Mouse (Mus musculus) small intestine, adult 2 months (tissue): ENCODE measurements around the gene Med20. TPM values are rescaled to one million over a fixed set of nuclear protein-coding genes. Genes with fewer than 3 reads are reported as not detected.

ENCODE experiments used
- H3K27ac ChIP-seq: fragments of 200-500 bp; 2 replicates; pipeline ENCODE4 v1.5.1; 2012; ENCODE audit warnings: low read depth, low read length, control low read depth, inconsistent platforms; ENCODE audit not compliant: insufficient read depth
- H3K27me3 ChIP-seq: fragments of 200-500 bp; 2 replicates; pipeline ENCODE4 v1.6.1; 2012; ENCODE audit warnings: mild to moderate bottlenecking, moderate library complexity, low read length, inconsistent platforms; ENCODE audit not compliant: control insufficient read depth, insufficient read depth
- H3K36me3 ChIP-seq: fragments of 200-500 bp; 2 replicates; pipeline ENCODE4 v1.6.1; 2012; ENCODE audit warnings: mild to moderate bottlenecking, low read length, control low read depth, inconsistent platforms; ENCODE audit not compliant: control insufficient read depth, insufficient read depth
- H3K4me1 ChIP-seq: fragments of 200-500 bp; 2 replicates; pipeline ENCODE4 v1.6.1; 2012; ENCODE audit warnings: low read length, inconsistent platforms, mixed read lengths; ENCODE audit not compliant: control insufficient read depth, insufficient read depth, insufficient read length
- H3K4me3 ChIP-seq: fragments of 200-500 bp; 2 replicates; pipeline ENCODE4 v1.5.1; 2012; ENCODE audit warnings: low read depth, mild to moderate bottlenecking, control low read depth, inconsistent platforms, low read length, moderate library complexity
- CTCF ChIP-seq: fragments of 200-500 bp; IDR thresholded peaks from 2 replicates; pipeline ENCODE4 v1.5.1; 2012; ENCODE audit warnings: low read depth, mild to moderate bottlenecking, control low read depth, inconsistent platforms, low read length, moderate library complexity, mixed read lengths; ENCODE audit not compliant: insufficient replicate concordance, insufficient read length; ENCODE audit errors: extremely low read depth
- POLR2A ChIP-seq: fragments of 200-500 bp; IDR thresholded peaks from 2 replicates; pipeline ENCODE4 v1.6.1; 2012; ENCODE audit warnings: low read depth, mild to moderate bottlenecking, control low read depth, inconsistent platforms, low read length, moderate library complexity
- WGBS: fragments of 180-500 bp; shearing (Covaris S2); methylation state at CpG from one replicate; pipeline ENCODE4 v1.1.7; 2018; 5-methylcytosine and 5-hydroxymethylcytosine counted together
- polyA plus RNA-seq: library from polyadenylated mRNA; depleted of rRNA; stranded (reverse); fragments of >200 nt; gene quantifications from 2 replicates; pipeline ENCODE4 v1.2.3, GENCODE M21; 2012

Gene Med20
- polyA plus RNA-seq, 1 experiment, result 11.3 TPM

GRCm38 (mm10) chr17:47602289-47602688 lies 9.1 kb upstream of the Med20 start:
- Histone ChIP-seq H3K4me1 (peaks cover 4% of the 10 kb centered on the region; the same call in 1 of the 2 replicates), H3K27ac (no peak overlapping the region), H3K27me3 (no peaks in the 10 kb centered on the region), H3K36me3 (peaks cover 39% of the 10 kb centered on the region), H3K4me3 (no peak overlapping the region)
- 92% methylated on average over 11 of the region's 11 CpGs for WGBS
- TF ChIP-seq POLR2A (no peak), CTCF (no peak)

GRCm38 (mm10) chr17:47606220-47606619 lies 5.2 kb upstream of the Med20 start:
- Histone ChIP-seq H3K27me3 (no peaks in the 10 kb centered on the region), H3K4me3 (no peak overlapping the region), H3K36me3 (peaks cover 32% of the 10 kb centered on the region), H3K4me1 (peaks cover 3% of the 10 kb centered on the region; the same call in 1 of the 2 replicates), H3K27ac (no peak overlapping the region)
- 67% methylated on average over 5 of the region's 5 CpGs for WGBS
- TF ChIP-seq POLR2A (no peak), CTCF (no peak)

GRCm38 (mm10) chr17:47609182-47609581 lies 2.2 kb upstream of the Med20 start:
- no peak for TF ChIP-seq POLR2A
- no peak for TF ChIP-seq CTCF
- Histone ChIP-seq H3K4me1 (peaks cover 6% of the 10 kb centered on the region), H3K27ac (no peak overlapping the region), H3K4me3 (no peak overlapping the region), H3K36me3 (peaks cover 15% of the 10 kb centered on the region), H3K27me3 (no peaks in the 10 kb centered on the region)
- 86% methylated on average over 4 of the region's 4 CpGs for WGBS

GRCm38 (mm10) chr17:47611661-47611982 lies 240 bp downstream of the Med20 start:
- no peak for TF ChIP-seq POLR2A
- TF ChIP-seq CTCF, result no peak
- no peak overlapping the region for H3K27ac ChIP-seq

DNA sequence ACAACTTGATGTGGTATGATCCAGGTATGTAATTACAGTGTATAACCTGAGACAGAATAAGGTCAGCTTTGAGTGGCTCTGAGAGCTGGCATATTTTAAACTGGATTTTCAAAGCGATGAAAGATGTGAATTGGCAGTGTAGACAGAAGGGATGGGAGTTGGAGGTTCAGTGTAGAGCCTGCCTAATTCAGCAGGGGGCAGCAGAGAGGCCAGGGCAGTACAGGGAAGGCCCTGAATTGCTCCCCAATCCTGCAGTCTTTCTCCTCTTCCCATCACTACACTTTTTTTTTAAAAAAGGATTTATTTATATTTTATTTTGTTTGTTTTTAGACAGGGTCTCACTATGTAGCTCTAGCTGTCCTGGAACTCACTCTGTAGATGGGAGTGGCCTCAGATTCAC lies 2.6 kb downstream of the Med20 start:
- Histone ChIP-seq H3K4me1 (peaks cover 6% of the 10 kb centered on the region), H3K27me3 (no peaks in the 10 kb centered on the region), H3K27ac (no peak overlapping the region), H3K4me3 (no peak overlapping the region), H3K36me3 (peaks cover 18% of the 10 kb centered on the region)
- TF ChIP-seq CTCF (peak; percentile 73; the same call in 1 of the 2 replicates), POLR2A (no peak)
- WGBS, result 78% methylated on average over 1 of the region's 1 CpGs

More at GRCm38 (mm10) chr17:47611661-47611982, 240 bp downstream of the Med20 start:
- Histone ChIP-seq H3K4me3 (peak overlapping the region; percentile 77), H3K27me3 (no peaks in the 10 kb centered on the region), H3K4me1 (peaks cover 6% of the 10 kb centered on the region), H3K36me3 (peaks cover 10% of the 10 kb centered on the region)
- WGBS, result under 1% methylated on average over 13 of the region's 13 CpGs

DNA sequence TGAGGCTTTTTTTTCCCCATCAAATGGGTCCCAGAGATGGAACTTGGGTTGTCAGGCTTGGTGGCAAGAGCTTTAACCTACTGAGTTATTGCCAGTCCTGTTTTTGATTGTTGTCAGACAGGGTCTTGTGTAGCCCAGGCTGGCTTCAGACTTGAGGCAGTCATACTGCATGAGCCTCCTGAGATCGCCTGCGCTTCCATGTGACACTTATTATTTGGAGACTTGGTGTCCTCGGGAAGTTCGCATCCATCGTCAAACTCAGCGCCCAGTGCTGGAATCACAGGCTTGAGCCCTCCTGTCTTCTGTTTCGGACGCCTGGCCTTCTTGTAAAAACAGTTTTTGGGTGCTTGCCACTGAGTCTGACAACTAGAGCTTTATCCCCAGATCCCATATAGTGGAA lies 4.7 kb downstream of the Med20 start:
- 93% methylated on average over 8 of the region's 8 CpGs for WGBS
- Histone ChIP-seq H3K4me1 (peaks cover 6% of the 10 kb centered on the region), H3K36me3 (peaks cover 31% of the 10 kb centered on the region), H3K4me3 (no peak overlapping the region), H3K27ac (no peak overlapping the region), H3K27me3 (no peaks in the 10 kb centered on the region)
- no peak for TF ChIP-seq POLR2A
- TF ChIP-seq CTCF, result no peak

- Histone ChIP-seq H3K36me3 (peaks cover 31% of the 10 kb centered on the region), H3K4me1 (peaks cover 6% of the 10 kb centered on the region), H3K27me3 (no peaks in the 10 kb centered on the region), H3K27ac (no peak overlapping the region), H3K4me3 (no peak overlapping the region)
- WGBS, result 92% methylated on average over 4 of the region's 4 CpGs
- TF ChIP-seq CTCF, result no peak
- TF ChIP-seq POLR2A, result no peak
These were observed 5.3 kb downstream of the Med20 start for GRCm38 (mm10) chr17:47616652-47617051.

- H3K36me3 ChIP-seq, result peaks cover 39% of the 10 kb centered on the region
- H3K27ac ChIP-seq, result no peak overlapping the region
- no peaks in the 10 kb centered on the region for H3K27me3 ChIP-seq
- H3K4me3 ChIP-seq, result no peak overlapping the region
- TF ChIP-seq POLR2A (no peak), CTCF (no peak)
- H3K4me1 ChIP-seq, result no peaks in the 10 kb centered on the region; the same call in 1 of the 2 replicates
- WGBS, result 90% methylated on average over 9 of the region's 9 CpGs
These were observed 6.4 kb downstream of the Med20 start for GRCm38 (mm10) chr17:47617605-47618307.
